Mouse (Mus musculus) urinary bladder, postnatal 25 days (tissue): ENCODE results near the gene Socs3.

Experiments
- DNase-seq: peaks from one replicate; pipeline ENCODE4 v3.0.0; 2022; ENCODE audit warnings: low spot score

Socs3 gene

GRCm38 (mm10) chr11:117972656-117973558 lies 3.1 kb upstream of the Socs3 start:
- no peak for DNase-seq

GRCm38 (mm10) chr11:117971646-117972242 lies 1.9 kb upstream of the Socs3 start:
- no peak for DNase-seq

- DNase-seq = no peak
These were observed 1.3 kb upstream of the Socs3 start for GRCm38 (mm10) chr11:117971100-117971499.

- peak; percentile 98 for DNase-seq
These were observed 525 bp downstream of the Socs3 start for GRCm38 (mm10) chr11:117969100-117969944.

GRCm38 (mm10) chr11:117968716-117969099 lies 1.1 kb downstream of the Socs3 start:
- DNase-seq = no peak

GRCm38 (mm10) chr11:117968016-117968671 lies 1.7 kb downstream of the Socs3 start:
- DNase-seq = no peak

GRCm38 (mm10) chr11:117967249-117968015 lies 2.4 kb downstream of the Socs3 start:
- no peak for DNase-seq

- no peak for DNase-seq
These were observed 3.2 kb downstream of the Socs3 start for GRCm38 (mm10) chr11:117966506-117967100.

- no peak for DNase-seq
These were observed 4.3 kb downstream of the Socs3 start for GRCm38 (mm10) chr11:117965561-117965981.

GRCm38 (mm10) chr11:117965052-117965451 lies 4.8 kb downstream of the Socs3 start:
- DNase-seq = no peak

GRCm38 (mm10) chr11:117964294-117964693 lies 5.6 kb downstream of the Socs3 start:
- no peak for DNase-seq

GRCm38 (mm10) chr11:117963872-117964271 lies 6.0 kb downstream of the Socs3 start:
- DNase-seq = no peak

- peak; percentile 99 for DNase-seq
These were observed 6.6 kb downstream of the Socs3 start for GRCm38 (mm10) chr11:117963091-117963793.

- peak; percentile 77 for DNase-seq
These were observed 7.4 kb downstream of the Socs3 start for GRCm38 (mm10) chr11:117962228-117963067.

GRCm38 (mm10) chr11:117960601-117961000 lies 9.2 kb downstream of the Socs3 start:
- no peak for DNase-seq

- DNase-seq = no peak
These were observed 10.0 kb downstream of the Socs3 start for GRCm38 (mm10) chr11:117959741-117960381.

- no peak for DNase-seq
These were observed 10.7 kb downstream of the Socs3 start for GRCm38 (mm10) chr11:117959166-117959565.

- no peak for DNase-seq
These were observed 11.7 kb downstream of the Socs3 start for GRCm38 (mm10) chr11:117958197-117958596.

- DNase-seq = no peak
These were observed 14.2 kb downstream of the Socs3 start for GRCm38 (mm10) chr11:117955621-117956020.
